Mouse (Mus musculus): ENCODE results near the gene Grin2d. TPM values are rescaled to one million over a fixed set of nuclear protein-coding genes. Genes with fewer than 3 reads are reported as not detected.

Gene Grin2d
- polyA plus RNA-seq, 1 experiment from 2014 or later: 0.64 TPM

GRCm38 (mm10) chr7:45815984-45816351 lies 62.2 kb downstream of the Grin2d start:
- Histone ChIP-seq H3K4me3 (no peak overlapping the region), H3K4me2 (replicated peaks) (no peak overlapping the region), H3K27me3 (peaks cover 16% of the 10 kb centered on the region; the same call in 1 of the 2 replicates), H3K36me3 (peaks cover 21% of the 10 kb centered on the region), H3K9me3 (no peaks in the 10 kb centered on the region), H3K4me1 (peaks cover 27% of the 10 kb centered on the region), H3K27ac (no peak overlapping the region), H3K9ac (no peak overlapping the region)
- 45% methylated on average over 2 of the region's 2 CpGs for WGBS
- no peak for ATAC-seq (ENCODE audit: insufficient number of reproducible peaks, insufficient read depth, low FRiP score, low TSS enrichment)

GRCm38 (mm10) chr7:45815323-45815983 lies 62.7 kb downstream of the Grin2d start:
- 43% methylated on average over 10 of the region's 10 CpGs for WGBS
- no peak overlapping the region for H3K9ac ChIP-seq
- ATAC-seq (ENCODE audit: insufficient number of reproducible peaks, insufficient read depth, low FRiP score, low TSS enrichment): no peak
- peaks cover 14% of the 10 kb centered on the region; the same call in 1 of the 2 replicates for H3K27me3 ChIP-seq
- peaks cover 27% of the 10 kb centered on the region for H3K4me1 ChIP-seq
- no peaks in the 10 kb centered on the region for H3K9me3 ChIP-seq
- peaks cover 26% of the 10 kb centered on the region for H3K36me3 ChIP-seq
- H3K4me3 ChIP-seq: peak overlapping the region; percentile 94; the same call in 1 of the 2 replicates
- H3K4me2 ChIP-seq (replicated peaks): no peak overlapping the region
- no peak overlapping the region for H3K27ac ChIP-seq

- Histone ChIP-seq H3K27ac (no peak overlapping the region), H3K4me1 (peaks cover 24% of the 10 kb centered on the region), H3K4me2 (replicated peaks) (peak overlapping the region; percentile 49), H3K36me3 (peaks cover 32% of the 10 kb centered on the region), H3K4me3 (peak overlapping the region; percentile 94), H3K9me3 (no peaks in the 10 kb centered on the region), H3K27me3 (peaks cover 10% of the 10 kb centered on the region; the same call in 1 of the 2 replicates), H3K9ac (no peak overlapping the region; the same call in 1 of the 2 replicates)
- WGBS: 3% methylated on average over 5 of the region's 5 CpGs
- ATAC-seq (ENCODE audit: insufficient number of reproducible peaks, insufficient read depth, low FRiP score, low TSS enrichment): no peak
Observed at GRCm38 (mm10) chr7:45814841-45815240, 63.3 kb downstream of the Grin2d start.

GRCm38 (mm10) chr7:45813787-45814779 lies 64.1 kb downstream of the Grin2d start, which contains the start of gene Cyth2:
Gene Cyth2 (minus strand): TSS chr7:45814581.
- H3K4me3 ChIP-seq: peak within 1 kb of the TSS; percentile 94
- H3K4me1 ChIP-seq: peaks cover 23% of the 10 kb centered on the region
- no peaks in the 10 kb centered on the region for H3K9me3 ChIP-seq
- H3K36me3 ChIP-seq: peaks cover 40% of the 10 kb centered on the region
- peak within 1 kb of the TSS; percentile 100 for H3K27ac ChIP-seq
- H3K27me3 ChIP-seq: 0 out of 2 replicates have a peak, but pooled peaks cover 6% of the 10 kb centered on the region
- 1% methylated on average over 85 of the region's 92 CpGs for WGBS
- peak within 1 kb of the TSS; percentile 100 for H3K9ac ChIP-seq
- peak; percentile 98 for ATAC-seq (ENCODE audit: insufficient number of reproducible peaks, insufficient read depth, low FRiP score, low TSS enrichment)
- H3K4me2 ChIP-seq (replicated peaks): peak within 1 kb of the TSS; percentile 85

GRCm38 (mm10) chr7:45812921-45813320 lies 65.3 kb downstream of the Grin2d start:
- Histone ChIP-seq H3K27ac (peak overlapping the region; percentile 100; the same call in 1 of the 2 replicates), H3K9me3 (no peaks in the 10 kb centered on the region), H3K9ac (peak overlapping the region; percentile 100), H3K36me3 (peaks cover 51% of the 10 kb centered on the region), H3K27me3 (no peaks in the 10 kb centered on the region), H3K4me2 (replicated peaks) (peak overlapping the region; percentile 85), H3K4me1 (peaks cover 23% of the 10 kb centered on the region), H3K4me3 (peak overlapping the region; percentile 94)
- WGBS: 75% methylated on average over 8 of the region's 8 CpGs
- no peak for ATAC-seq (ENCODE audit: insufficient number of reproducible peaks, insufficient read depth, low FRiP score, low TSS enrichment)

GRCm38 (mm10) chr7:45809276-45810075 lies 68.7 kb downstream of the Grin2d start:
- H3K4me2 ChIP-seq (replicated peaks): no peak overlapping the region
- H3K27me3 ChIP-seq: no peaks in the 10 kb centered on the region
- no peaks in the 10 kb centered on the region for H3K9me3 ChIP-seq
- peaks cover 65% of the 10 kb centered on the region for H3K36me3 ChIP-seq
- no peak for ATAC-seq (ENCODE audit: insufficient number of reproducible peaks, insufficient read depth, low FRiP score, low TSS enrichment)
- no peak overlapping the region for H3K4me3 ChIP-seq
- no peak overlapping the region for H3K9ac ChIP-seq
- 83% methylated on average over 14 of the region's 14 CpGs for WGBS
- H3K4me1 ChIP-seq: peaks cover 12% of the 10 kb centered on the region
- no peak overlapping the region for H3K27ac ChIP-seq

- Histone ChIP-seq H3K9ac (no peak overlapping the region), H3K4me1 (peaks cover 12% of the 10 kb centered on the region), H3K27ac (no peak overlapping the region), H3K27me3 (no peaks in the 10 kb centered on the region), H3K4me2 (replicated peaks) (no peak overlapping the region), H3K4me3 (no peak overlapping the region), H3K36me3 (peaks cover 67% of the 10 kb centered on the region), H3K9me3 (no peaks in the 10 kb centered on the region)
- 44% methylated on average over 11 of the region's 11 CpGs for WGBS
- no peak for ATAC-seq (ENCODE audit: insufficient number of reproducible peaks, insufficient read depth, low FRiP score, low TSS enrichment)
Observed at GRCm38 (mm10) chr7:45808471-45808870, 69.7 kb downstream of the Grin2d start.

GRCm38 (mm10) chr7:45805941-45806340 lies 72.2 kb downstream of the Grin2d start:
- no peaks in the 10 kb centered on the region for H3K9me3 ChIP-seq
- no peak overlapping the region for H3K4me3 ChIP-seq
- H3K9ac ChIP-seq: no peak overlapping the region
- WGBS: 64% methylated on average over 5 of the region's 5 CpGs
- 0 out of 2 replicates have a peak overlapping the region, but pooled peaks have one; percentile 12 for H3K27ac ChIP-seq
- H3K4me2 ChIP-seq (replicated peaks): no peak overlapping the region
- H3K4me1 ChIP-seq: 0 out of 2 replicates have a peak, but pooled peaks cover 3% of the 10 kb centered on the region
- no peak for ATAC-seq (ENCODE audit: insufficient number of reproducible peaks, insufficient read depth, low FRiP score, low TSS enrichment)
- 0 out of 2 replicates have a peak, but pooled peaks cover 2% of the 10 kb centered on the region for H3K27me3 ChIP-seq
- H3K36me3 ChIP-seq: peaks cover 60% of the 10 kb centered on the region

- Histone ChIP-seq H3K27ac (no peak overlapping the region), H3K27me3 (peaks cover 24% of the 10 kb centered on the region), H3K4me1 (peaks cover 23% of the 10 kb centered on the region), H3K9me3 (no peaks in the 10 kb centered on the region), H3K9ac (no peak overlapping the region), H3K4me3 (no peak overlapping the region), H3K4me2 (replicated peaks) (no peak overlapping the region), H3K36me3 (peaks cover 27% of the 10 kb centered on the region)
- WGBS: 91% methylated on average over 6 of the region's 6 CpGs
- no peak for ATAC-seq (ENCODE audit: insufficient number of reproducible peaks, insufficient read depth, low FRiP score, low TSS enrichment)
Observed at GRCm38 (mm10) chr7:45802551-45802950, 75.6 kb downstream of the Grin2d start.

- H3K27me3 ChIP-seq: peaks cover 36% of the 10 kb centered on the region
- H3K27ac ChIP-seq: no peak overlapping the region
- H3K9ac ChIP-seq: no peak overlapping the region
- H3K4me2 ChIP-seq (replicated peaks): peak overlapping the region; percentile 19
- 2% methylated on average over 12 of the region's 12 CpGs for WGBS
- H3K4me3 ChIP-seq: no peak overlapping the region
- H3K36me3 ChIP-seq: peaks cover 23% of the 10 kb centered on the region
- peaks cover 28% of the 10 kb centered on the region for H3K4me1 ChIP-seq
- no peaks in the 10 kb centered on the region for H3K9me3 ChIP-seq
- no peak for ATAC-seq (ENCODE audit: insufficient number of reproducible peaks, insufficient read depth, low FRiP score, low TSS enrichment)
Observed at GRCm38 (mm10) chr7:45801348-45801747, 76.8 kb downstream of the Grin2d start.
